Mouse (Mus musculus) heart, adult 2 months (tissue): ENCODE results near the gene Zfp704.

Source experiments
- CTCF ChIP-seq: fragments of 200-600 bp; IDR thresholded peaks from 2 replicates; pipeline ENCODE4 v1.8.1; 2022; ENCODE audit warnings: antibody characterized with exemption, mild to moderate bottlenecking, moderate library complexity
- EP300 ChIP-seq: fragments of 200-500 bp; IDR thresholded peaks from 2 replicates; pipeline ENCODE4 v1.6.1; 2011; ENCODE audit warnings: low read depth, low read length, control low read depth; ENCODE audit not compliant: insufficient read depth
- POLR2A ChIP-seq: fragments of 200-500 bp; IDR thresholded peaks from 2 replicates; pipeline ENCODE4 v1.6.1; 2011; ENCODE audit warnings: mild to moderate bottlenecking, low read depth, low read length, control low read depth; ENCODE audit not compliant: insufficient read depth

GRCm38 (mm10) chr3:9461660-9462059 is 148.2 kb downstream of the Zfp704 start:
- TF ChIP-seq CTCF (no peak), EP300 (no peak), POLR2A (no peak)
